Mouse (Mus musculus) forebrain, embryonic 12.5 days (tissue): ENCODE measurements around the gene Nfib. TPM values are rescaled to one million over a fixed set of nuclear protein-coding genes. Genes with fewer than 3 reads are reported as not detected.
A peak's percentile ranks its signal among the peaks of the same experiment; 100 is the strongest.

Source experiments
- ATAC-seq: fragments of 200-750 bp; cut with Nextera tagmentation; 2 replicates; pipeline ENCODE4 v1.8.0; 2017; ENCODE audit warnings: moderate TSS enrichment; ENCODE audit not compliant: low FRiP score
- H3K27ac ChIP-seq: fragments of 300-500 bp; sonication (generic); 2 replicates; pipeline ENCODE4 v1.5.1; 2016; ENCODE audit warnings: mild to moderate bottlenecking
- H3K27me3 ChIP-seq: fragments of 300-500 bp; sonication (generic); 2 replicates; pipeline ENCODE4 v1.6.1; 2016; ENCODE audit warnings: mild to moderate bottlenecking
- H3K36me3 ChIP-seq: fragments of 300-500 bp; sonication (generic); replicated peaks from 2 replicates; pipeline ENCODE4 v1.6.1; 2016; ENCODE audit warnings: mild to moderate bottlenecking
- H3K4me1 ChIP-seq: fragments of 300-500 bp; sonication (generic); 2 replicates; pipeline ENCODE4 v1.6.1; 2016
- H3K4me2 ChIP-seq: fragments of 300-500 bp; sonication (generic); 2 replicates; pipeline ENCODE4 v1.6.1; 2016; ENCODE audit warnings: mild to moderate bottlenecking, moderate library complexity
- H3K4me3 ChIP-seq: fragments of 300-500 bp; sonication (generic); replicated peaks from 2 replicates; pipeline ENCODE4 v1.5.1; 2016; ENCODE audit warnings: mild to moderate bottlenecking
- H3K9ac ChIP-seq: fragments of 300-500 bp; sonication (generic); 2 replicates; pipeline ENCODE4 v1.6.1; 2016; ENCODE audit warnings: mild to moderate bottlenecking
- H3K9me3 ChIP-seq: fragments of 300-500 bp; sonication (generic); 2 replicates; pipeline ENCODE4 v1.6.1; 2016
- WGBS: fragments of 180-500 bp; shearing (Covaris S2); methylation state at CpG from one replicate; pipeline ENCODE4 v1.1.7; 2016; 5-methylcytosine and 5-hydroxymethylcytosine counted together
- polyA plus RNA-seq: library from polyadenylated mRNA; unstranded; fragments of >200 nt; fragmentation: Nextera tagmentation; extraction: Ambion mirVana; gene quantifications from 2 replicates; pipeline ENCODE4 v1.2.1, GENCODE M21; 2016

Gene Nfib
- polyA plus RNA-seq, 1 experiment from 2014 or later, result 103 TPM

GRCm38 (mm10) chr4:82503274-82504014 lies 202.1 kb downstream of the Nfib start:
- Histone ChIP-seq H3K4me2 (peak overlapping the region; percentile 95), H3K36me3 (peaks cover under 1% of the 10 kb centered on the region), H3K9ac (peak overlapping the region; percentile 97), H3K4me1 (peaks cover 42% of the 10 kb centered on the region), H3K4me3 (peak overlapping the region; percentile 95), H3K27me3 (no peaks in the 10 kb centered on the region), H3K9me3 (no peaks in the 10 kb centered on the region), H3K27ac (peak overlapping the region; percentile 100)
- ATAC-seq, result no peak
- WGBS, result 16% methylated on average over 8 of the region's 8 CpGs

DNA sequence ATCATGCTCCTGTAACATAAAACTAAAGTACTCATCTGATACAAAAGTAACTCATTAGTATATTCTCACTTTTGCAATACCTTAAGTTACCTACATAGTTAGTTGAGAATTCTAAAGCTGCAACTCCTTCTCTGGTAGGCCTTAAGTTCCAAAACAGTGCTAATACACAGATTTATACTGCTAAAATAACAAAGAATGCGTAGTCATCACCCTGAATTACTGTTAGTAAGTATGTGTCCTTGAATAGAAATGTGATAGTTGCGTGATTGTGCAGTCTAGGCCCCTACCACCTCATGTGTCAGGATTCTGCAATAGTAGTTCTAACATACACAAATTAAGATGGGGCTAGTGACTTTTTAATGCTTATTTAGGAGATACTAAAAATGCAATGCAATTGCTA lies 202.9 kb downstream of the Nfib start:
- Histone ChIP-seq H3K9ac (peak overlapping the region; percentile 65), H3K4me3 (peak overlapping the region; percentile 95), H3K4me1 (peaks cover 41% of the 10 kb centered on the region), H3K27me3 (no peaks in the 10 kb centered on the region), H3K4me2 (peak overlapping the region; percentile 95), H3K9me3 (no peaks in the 10 kb centered on the region), H3K36me3 (peaks cover 9% of the 10 kb centered on the region), H3K27ac (peak overlapping the region; percentile 42; the same call in 1 of the 2 replicates)
- 56% methylated on average over 2 of the region's 2 CpGs for WGBS
- no peak for ATAC-seq

DNA sequence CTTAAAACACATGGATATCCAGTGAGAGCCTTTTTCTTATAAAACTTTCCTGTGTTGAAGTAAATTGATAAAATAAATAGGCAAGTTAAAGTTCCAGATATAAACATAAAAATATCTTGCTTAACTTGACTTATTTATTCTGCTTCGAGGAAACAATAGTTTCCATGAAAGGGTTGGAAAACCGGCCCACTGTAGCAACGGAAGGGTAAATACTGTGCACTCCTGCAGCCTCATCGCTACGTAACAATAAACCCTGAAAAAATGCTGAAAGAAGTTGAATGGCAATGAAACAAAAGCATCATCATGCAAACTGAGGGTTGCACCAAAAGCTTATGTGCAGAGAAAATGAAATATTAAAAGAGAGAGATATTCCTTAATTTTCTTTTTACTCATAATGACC lies 203.5 kb downstream of the Nfib start:
- H3K4me1 ChIP-seq, result peaks cover 35% of the 10 kb centered on the region
- peak overlapping the region; percentile 95 for H3K4me3 ChIP-seq
- ATAC-seq, result no peak
- H3K36me3 ChIP-seq, result peaks cover 15% of the 10 kb centered on the region
- H3K27me3 ChIP-seq, result no peaks in the 10 kb centered on the region
- H3K4me2 ChIP-seq, result peak overlapping the region; percentile 95
- 15% methylated on average over 5 of the region's 5 CpGs for WGBS
- H3K27ac ChIP-seq, result no peak overlapping the region
- peak overlapping the region; percentile 59 for H3K9ac ChIP-seq
- H3K9me3 ChIP-seq, result no peaks in the 10 kb centered on the region

GRCm38 (mm10) chr4:82500578-82501098 lies 204.9 kb downstream of the Nfib start:
- ATAC-seq, result no peak
- Histone ChIP-seq H3K4me3 (peak overlapping the region; percentile 95), H3K4me1 (peaks cover 33% of the 10 kb centered on the region), H3K9me3 (no peaks in the 10 kb centered on the region), H3K27ac (peak overlapping the region; percentile 71), H3K27me3 (no peaks in the 10 kb centered on the region), H3K36me3 (peaks cover 25% of the 10 kb centered on the region), H3K4me2 (peak overlapping the region; percentile 95), H3K9ac (peak overlapping the region; percentile 60)
- 47% methylated on average over 5 of the region's 5 CpGs for WGBS

- H3K36me3 ChIP-seq, result peaks cover 28% of the 10 kb centered on the region
- H3K27me3 ChIP-seq, result no peaks in the 10 kb centered on the region
- no peak for ATAC-seq
- no peaks in the 10 kb centered on the region for H3K9me3 ChIP-seq
- H3K4me2 ChIP-seq, result peak overlapping the region; percentile 95
- WGBS, result 46% methylated on average over 9 of the region's 9 CpGs
- peaks cover 36% of the 10 kb centered on the region for H3K4me1 ChIP-seq
- H3K9ac ChIP-seq, result peak overlapping the region; percentile 60
- H3K27ac ChIP-seq, result peak overlapping the region; percentile 71
- peak overlapping the region; percentile 95 for H3K4me3 ChIP-seq
Measured at GRCm38 (mm10) chr4:82499725-82500577, 205.6 kb downstream of the Nfib start.

DNA sequence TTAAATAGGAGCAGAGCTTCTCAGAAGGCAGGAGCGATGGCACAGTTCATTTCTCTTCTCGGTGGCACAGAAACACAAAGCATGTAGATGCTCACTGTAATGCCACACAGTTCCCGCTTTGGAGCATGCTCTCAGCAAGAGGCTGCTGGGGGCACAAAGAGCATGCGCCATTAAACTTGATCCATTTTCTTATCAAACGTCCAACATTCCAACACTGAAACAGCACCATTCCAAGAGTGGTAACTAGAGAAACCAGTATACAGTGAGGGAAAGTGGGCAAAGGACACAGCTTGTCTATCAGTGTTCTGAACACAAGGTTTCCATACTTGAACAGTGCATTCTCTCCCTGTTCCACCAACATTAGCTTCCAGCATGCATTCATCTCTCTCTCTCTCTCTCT lies 206.3 kb downstream of the Nfib start:
- Histone ChIP-seq H3K4me2 (peak overlapping the region; percentile 95), H3K27me3 (no peaks in the 10 kb centered on the region), H3K4me3 (peak overlapping the region; percentile 95), H3K9ac (peak overlapping the region; percentile 60), H3K27ac (peak overlapping the region; percentile 71), H3K36me3 (peaks cover 28% of the 10 kb centered on the region), H3K9me3 (no peaks in the 10 kb centered on the region), H3K4me1 (peaks cover 39% of the 10 kb centered on the region)
- WGBS, result 50% methylated on average over 5 of the region's 5 CpGs
- ATAC-seq, result no peak

- Histone ChIP-seq H3K36me3 (peaks cover 28% of the 10 kb centered on the region), H3K9me3 (no peaks in the 10 kb centered on the region), H3K4me2 (peak overlapping the region; percentile 36), H3K27me3 (no peaks in the 10 kb centered on the region), H3K9ac (peak overlapping the region; percentile 18), H3K4me3 (peak overlapping the region; percentile 14), H3K4me1 (peaks cover 51% of the 10 kb centered on the region), H3K27ac (peak overlapping the region; percentile 66; the same call in 1 of the 2 replicates)
- no peak for ATAC-seq
- WGBS, result 90% methylated on average over 26 of the region's 26 CpGs
Measured at GRCm38 (mm10) chr4:82497671-82498631, 207.6 kb downstream of the Nfib start.

- 77% methylated on average over 8 of the region's 8 CpGs for WGBS
- Histone ChIP-seq H3K4me3 (0 out of 2 replicates have a peak overlapping the region, but pooled peaks have one; percentile 13), H3K9ac (no peak overlapping the region), H3K9me3 (no peaks in the 10 kb centered on the region), H3K27me3 (no peaks in the 10 kb centered on the region), H3K27ac (no peak overlapping the region), H3K4me1 (peaks cover 57% of the 10 kb centered on the region), H3K36me3 (peaks cover 28% of the 10 kb centered on the region), H3K4me2 (peak overlapping the region; percentile 36)
- ATAC-seq, result no peak
Measured at GRCm38 (mm10) chr4:82497141-82497566, 208.4 kb downstream of the Nfib start.

- Histone ChIP-seq H3K27me3 (no peaks in the 10 kb centered on the region), H3K27ac (no peak overlapping the region), H3K4me2 (peak overlapping the region; percentile 36; the same call in 1 of the 2 replicates), H3K4me1 (peaks cover 57% of the 10 kb centered on the region), H3K9me3 (no peaks in the 10 kb centered on the region), H3K36me3 (peaks cover 28% of the 10 kb centered on the region), H3K9ac (no peak overlapping the region), H3K4me3 (no peak overlapping the region)
- ATAC-seq, result no peak
- 73% methylated on average over 5 of the region's 5 CpGs for WGBS
Measured at GRCm38 (mm10) chr4:82496383-82496782, 209.2 kb downstream of the Nfib start.

GRCm38 (mm10) chr4:82495605-82496004 lies 209.9 kb downstream of the Nfib start:
- H3K9ac ChIP-seq, result no peak overlapping the region
- no peaks in the 10 kb centered on the region for H3K27me3 ChIP-seq
- H3K27ac ChIP-seq, result peak overlapping the region; percentile 50; the same call in 1 of the 2 replicates
- no peak for ATAC-seq
- peaks cover 28% of the 10 kb centered on the region for H3K36me3 ChIP-seq
- H3K4me1 ChIP-seq, result peaks cover 51% of the 10 kb centered on the region
- no peaks in the 10 kb centered on the region for H3K9me3 ChIP-seq
- 88% methylated on average over 6 of the region's 6 CpGs for WGBS
- H3K4me2 ChIP-seq, result peak overlapping the region; percentile 25
- H3K4me3 ChIP-seq, result no peak overlapping the region

DNA sequence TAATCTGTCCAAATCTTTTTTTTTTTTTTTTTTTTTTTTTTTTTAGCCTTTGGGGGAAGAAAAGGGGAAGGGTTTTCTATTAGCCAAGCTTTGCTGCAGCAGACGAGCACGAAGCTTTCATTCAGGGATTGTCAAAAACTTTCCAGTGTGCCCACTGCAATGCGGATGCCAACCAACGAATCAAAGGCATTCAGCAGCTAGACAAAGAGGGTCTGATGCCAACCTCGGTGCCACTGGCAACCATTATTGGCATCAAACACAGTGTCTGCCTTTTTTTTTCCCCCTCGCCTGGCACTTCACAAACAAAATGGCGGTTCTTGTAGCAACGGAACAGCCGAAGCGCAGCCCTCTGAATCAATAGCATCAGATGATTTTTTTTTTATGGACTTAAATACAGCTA lies 210.7 kb downstream of the Nfib start:
- 67% methylated on average over 10 of the region's 10 CpGs for WGBS
- Histone ChIP-seq H3K4me2 (peak overlapping the region; percentile 22; the same call in 1 of the 2 replicates), H3K27me3 (no peaks in the 10 kb centered on the region), H3K36me3 (peaks cover 28% of the 10 kb centered on the region), H3K4me3 (no peak overlapping the region), H3K9me3 (no peaks in the 10 kb centered on the region), H3K27ac (peak overlapping the region; percentile 68; the same call in 1 of the 2 replicates), H3K4me1 (peaks cover 47% of the 10 kb centered on the region), H3K9ac (no peak overlapping the region)
- peak; percentile 64; the same call in 1 of the 2 replicates for ATAC-seq
